Mouse (Mus musculus) large intestine, adult 2 months (tissue): Measurements from ENCODE around the gene Olfr332. TPM values are rescaled to one million over a fixed set of nuclear protein-coding genes. Genes with fewer than 3 reads are reported as not detected.
"Not testable (repeated sequence)": the region's sequence is repeated elsewhere in the genome, so short reads cannot be mapped to it uniquely, and the experiment has no call there.

Experiments
- DNase-seq: peaks from one replicate; pipeline ENCODE4 v3.0.0-alpha.2; 2012; ENCODE audit warnings: low read depth, low spot score
- WGBS: fragments of 180-500 bp; shearing (Covaris S2); methylation state at CpG from one replicate; pipeline ENCODE4 v1.1.7; 2018; 5-methylcytosine and 5-hydroxymethylcytosine counted together
- polyA plus RNA-seq: library from polyadenylated mRNA; depleted of rRNA; stranded (reverse); fragments of >200 nt; gene quantifications from 2 replicates; pipeline ENCODE4 v1.2.3, GENCODE M21; 2012; rRNA removed

Olfr332 gene
- polyA plus RNA-seq: not detected in 2 replicates

DNA sequence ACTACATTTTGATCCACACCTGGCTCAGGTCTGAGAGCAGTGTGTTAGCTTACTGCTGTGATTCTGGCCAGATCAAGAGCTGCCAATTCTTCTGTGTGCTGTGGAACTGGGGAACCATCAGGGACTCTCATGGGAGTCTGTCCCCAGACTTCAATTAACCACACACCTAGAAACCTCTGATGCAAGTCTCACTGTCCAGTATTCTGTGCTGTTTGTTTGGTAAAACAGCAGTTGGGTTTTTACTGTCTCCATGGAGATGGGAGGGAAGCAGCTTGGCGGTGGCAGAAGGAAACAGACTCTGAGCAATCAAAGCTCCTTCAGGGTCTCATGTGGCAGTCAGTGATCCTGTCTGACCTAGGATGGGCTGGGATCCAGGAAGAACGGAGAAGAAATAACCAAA, at the start of gene Olfr332:
TSS of gene Olfr332 (minus strand) at position 101 of the 400 bp plus-strand sequence.
- no peak for DNase-seq
- WGBS: 38% methylated on average over 2 of the region's 2 CpGs

DNA sequence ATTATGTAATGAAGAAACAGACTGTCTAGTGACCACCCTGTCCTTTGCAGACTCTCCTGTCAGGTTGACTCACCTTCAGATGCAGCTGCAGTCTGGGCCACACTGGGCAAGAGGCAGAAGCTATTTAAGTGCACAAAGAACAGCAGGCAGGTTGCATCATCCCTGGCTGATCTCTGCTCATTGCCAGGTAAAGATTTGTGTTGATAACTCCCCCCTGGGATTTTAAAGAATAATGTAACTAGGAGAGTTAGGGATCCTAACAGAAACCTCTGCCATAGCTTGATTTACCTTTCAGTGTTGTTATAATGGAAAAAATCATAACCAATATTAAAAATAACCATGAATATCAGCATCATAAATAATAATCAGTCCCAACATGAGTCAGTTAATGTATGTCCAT, 42.4 kb upstream of the Olfr332 start, which contains the start of gene Olfr330:
TSS of gene Olfr330 (minus strand) at position 101 of the 400 bp plus-strand sequence.
- DNase-seq: not testable (repeated sequence)

DNA sequence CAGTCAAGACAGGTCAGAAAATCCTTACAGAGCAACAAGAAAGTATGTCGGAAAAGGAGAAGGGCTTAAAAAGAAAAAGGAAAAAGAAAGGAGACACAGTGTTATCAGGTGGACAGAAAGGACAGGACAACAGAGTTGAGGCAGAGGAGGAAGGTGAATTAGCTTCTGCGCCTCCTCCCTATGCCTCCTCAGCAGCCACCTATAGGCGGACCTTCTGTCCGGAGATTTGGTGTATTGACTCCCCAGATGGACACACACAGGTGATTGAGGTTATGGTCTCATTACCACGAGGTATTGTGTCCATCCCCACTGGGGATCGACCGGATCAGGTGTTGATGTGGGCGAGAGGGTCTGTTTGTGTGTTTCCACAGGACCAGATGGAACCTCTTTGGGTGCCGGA, 27.4 kb upstream of the Olfr332 start:
- DNase-seq: not testable (repeated sequence)
- 87% methylated on average over 7 of the region's 9 CpGs for WGBS

DNA sequence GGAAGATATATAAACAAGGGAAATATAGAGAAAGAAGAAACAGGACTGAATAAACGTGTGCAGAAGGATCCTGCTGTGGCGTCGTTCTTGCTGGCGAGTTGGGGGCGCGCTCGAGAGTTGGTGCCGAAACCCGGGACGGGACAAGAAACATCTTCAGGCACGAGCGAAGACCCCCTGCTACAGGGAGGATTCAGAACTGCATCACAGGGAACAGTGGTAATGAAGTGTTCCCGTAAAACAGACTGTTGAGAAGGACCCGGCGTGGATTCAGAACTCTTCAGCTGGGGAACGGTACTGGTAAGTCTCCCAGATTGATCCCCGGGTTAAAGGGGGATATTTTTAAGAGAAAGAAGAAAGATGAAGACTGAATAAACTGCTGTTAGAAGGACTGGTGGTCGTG, 26.6 kb upstream of the Olfr332 start:
- not testable (repeated sequence) for DNase-seq
- 94% methylated on average over 18 of the region's 18 CpGs for WGBS

DNA sequence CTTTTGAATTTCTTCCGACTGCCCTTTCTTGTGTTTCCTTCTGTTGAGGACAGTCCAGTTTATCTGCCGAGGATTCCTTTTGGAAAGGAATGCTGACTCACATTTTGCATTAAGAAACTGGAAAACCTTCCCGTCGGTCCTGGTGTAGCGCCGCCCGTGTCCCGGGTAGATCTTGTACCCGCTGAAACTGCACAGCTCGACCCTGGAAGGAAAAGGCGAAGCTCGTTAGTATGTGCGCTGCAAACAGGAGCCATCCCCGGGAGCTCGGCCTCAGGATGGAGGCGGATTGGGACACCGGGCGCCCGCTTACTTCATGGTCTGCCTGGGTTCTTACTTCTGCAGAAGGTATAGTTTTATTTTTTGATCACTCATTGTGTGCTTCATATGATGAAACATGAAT, 16.7 kb upstream of the Olfr332 start:
- DNase-seq: not testable (repeated sequence)
- WGBS: 84% methylated on average over 19 of the region's 19 CpGs

DNA sequence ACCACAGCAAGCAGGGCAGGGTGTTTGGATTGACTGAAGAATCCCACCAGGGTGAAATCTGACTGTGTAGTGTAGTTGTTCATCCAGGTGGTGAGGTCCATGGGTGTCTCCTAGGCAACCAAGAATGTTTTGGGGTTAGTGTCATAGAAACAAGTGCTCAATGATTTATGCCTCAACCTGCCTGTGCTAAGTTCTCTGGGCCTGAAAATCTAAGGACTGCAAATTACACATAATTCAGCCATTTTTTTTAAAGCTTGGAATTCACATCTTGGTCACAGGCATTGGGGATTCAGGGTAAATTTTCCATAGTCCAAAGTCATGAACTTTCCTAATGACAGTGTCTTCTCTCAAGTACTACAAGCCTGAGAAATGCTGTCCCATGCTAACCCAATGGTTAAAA, 10.1 kb upstream of the Olfr332 start, which contains the start of gene Olfr331:
TSS of gene Olfr331 (minus strand) at position 101 of the 400 bp plus-strand sequence.
- DNase-seq: not testable (repeated sequence)

DNA sequence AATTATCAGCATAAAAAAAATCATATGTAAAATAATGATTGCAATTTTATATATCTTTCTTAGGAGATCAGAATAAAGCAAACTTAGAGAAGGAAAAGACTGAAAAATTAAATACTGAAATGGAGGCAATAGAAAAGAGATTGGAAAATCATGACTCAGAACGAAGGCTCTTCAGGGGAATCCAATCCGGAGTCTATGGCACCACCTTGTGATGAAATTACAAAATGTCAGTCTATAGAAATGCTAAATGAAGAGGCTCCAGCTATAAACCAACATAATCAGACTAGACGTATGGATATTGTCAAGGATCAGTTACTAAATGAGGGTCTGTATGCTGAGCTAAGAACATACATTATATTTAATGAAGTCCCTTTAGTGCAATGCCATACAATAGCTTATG, 6.9 kb upstream of the Olfr332 start:
- peak; percentile 29 for DNase-seq
- 20% methylated on average over 3 of the region's 3 CpGs for WGBS

DNA sequence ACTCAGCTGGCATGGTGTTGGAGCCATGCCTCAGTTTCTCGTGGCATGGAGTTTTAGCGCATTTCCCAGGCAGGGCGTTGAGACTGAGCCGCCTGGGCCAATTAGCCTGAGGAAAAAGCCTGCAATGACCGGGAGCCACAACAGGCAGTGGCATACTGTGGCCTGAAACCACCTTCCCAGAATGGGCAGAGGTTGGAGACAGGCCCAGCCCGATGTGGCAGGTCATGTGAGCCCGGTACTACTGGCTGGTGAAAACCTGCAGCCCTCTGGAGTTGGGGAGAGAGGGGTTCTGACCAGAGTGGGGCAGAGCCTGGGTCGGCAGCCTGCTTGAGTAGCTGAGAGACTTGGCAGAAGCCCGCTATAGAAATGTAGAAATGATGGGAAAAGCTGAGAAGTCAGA, 6.4 kb upstream of the Olfr332 start:
- no peak for DNase-seq
- WGBS: 76% methylated on average over 9 of the region's 9 CpGs

DNA sequence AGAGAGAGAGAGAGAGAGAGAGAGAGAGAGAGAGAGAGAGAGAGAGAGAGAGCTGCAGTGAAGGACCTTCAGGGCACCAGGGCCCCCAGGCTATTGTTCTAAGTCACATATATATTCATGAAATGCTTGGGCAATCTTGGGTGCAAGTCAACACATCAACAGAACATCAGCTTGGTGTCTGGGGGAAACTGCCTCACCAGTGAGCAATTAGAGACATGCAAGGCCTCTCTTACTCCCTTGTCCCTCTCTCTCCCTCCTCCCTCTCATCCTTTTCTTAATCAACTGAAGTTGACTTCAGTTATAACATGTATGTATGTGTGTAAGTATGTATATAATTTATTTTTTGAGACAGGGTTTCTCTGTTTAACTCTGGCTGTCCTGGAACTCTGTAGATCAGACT, 30.2 kb downstream of the Olfr332 start, which contains the start of gene Olfr30:
TSS of gene Olfr30 (minus strand) at position 101 of the 400 bp plus-strand sequence.
- DNase-seq: no peak

DNA sequence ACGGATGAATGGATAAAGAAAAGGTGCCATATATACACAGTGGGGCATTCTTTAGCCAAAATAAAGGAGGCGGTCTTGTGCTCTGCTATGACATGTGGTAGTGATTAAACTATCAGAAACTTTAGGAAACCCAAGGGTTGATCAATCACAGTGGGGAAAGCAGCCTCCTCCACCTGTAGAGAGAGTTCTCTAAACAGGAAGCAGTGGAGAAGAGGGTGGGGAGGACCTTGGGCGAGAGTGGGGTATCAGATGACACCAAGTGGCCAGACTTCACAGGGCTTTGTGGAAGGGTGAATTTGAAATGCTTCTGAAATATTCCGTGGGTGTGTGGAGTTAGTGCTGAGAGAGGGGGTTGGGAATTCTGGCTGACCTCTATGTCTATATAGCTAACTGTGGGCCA, 38.8 kb downstream of the Olfr332 start:
- DNase-seq: no peak
- WGBS: 57% methylated on average over 4 of the region's 4 CpGs

DNA sequence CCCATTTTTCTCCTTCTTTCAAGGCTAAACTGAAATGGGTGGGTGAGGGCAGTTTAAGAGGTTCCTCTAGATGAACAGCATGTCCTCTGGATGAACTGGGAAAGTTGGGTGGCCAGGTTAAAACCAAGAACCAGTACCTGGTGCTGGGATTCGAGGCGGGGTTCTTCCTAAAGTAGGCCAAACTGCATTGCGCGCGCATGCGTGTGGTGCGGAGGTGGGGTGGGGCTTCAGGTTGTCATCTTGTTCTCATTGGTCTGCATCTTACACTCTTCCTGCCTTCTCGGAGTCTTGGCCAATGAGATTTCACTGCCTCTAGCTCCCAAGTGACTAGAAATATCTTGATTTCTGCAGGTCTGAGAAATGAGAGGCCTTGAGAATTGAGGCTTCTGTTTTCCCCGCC, 39.6 kb downstream of the Olfr332 start, which contains the start of gene Lypd9:
TSS of gene Lypd9 (minus strand) at position 165 of the 400 bp plus-strand sequence.
- DNase-seq: no peak
- WGBS: 97% methylated on average over 9 of the region's 9 CpGs

Other genes with a start within 250 kb of the Olfr332 start
- gene 4930438A08Rik, start 217.8 kb downstream of the Olfr332 start, polyA plus RNA-seq: 0.09 and 0.19 TPM in 2 replicates
- 24.8 and 28.7 TPM in 2 replicates for gene Zfp692, start 185.5 kb downstream of the Olfr332 start, polyA plus RNA-seq
- gene Zfp672, start 162.2 kb downstream of the Olfr332 start, polyA plus RNA-seq: 16.6 and 20.8 TPM in 2 replicates
- 26.7 and 27.6 TPM in 2 replicates for gene Sh3bp5l, start 161.8 kb downstream of the Olfr332 start, polyA plus RNA-seq
- gene Lypd8, start 113.5 kb downstream of the Olfr332 start, polyA plus RNA-seq: 6,429 and 6,795 TPM in 2 replicates
- 19.1 and 114 TPM in 2 replicates for gene 1810065E05Rik, start 71.4 kb downstream of the Olfr332 start, polyA plus RNA-seq
- not detected in 2 replicates for gene Gm12253, start 60.0 kb downstream of the Olfr332 start, polyA plus RNA-seq
- gene Lypd9, start 39.6 kb downstream of the Olfr332 start, polyA plus RNA-seq: not detected in 2 replicates
- not detected in 2 replicates for gene Olfr30, start 30.3 kb downstream of the Olfr332 start, polyA plus RNA-seq
- gene Olfr331, start 10.0 kb upstream of the Olfr332 start, polyA plus RNA-seq: not detected in 2 replicates
- not detected in 2 replicates for gene Olfr330, start 42.3 kb upstream of the Olfr332 start, polyA plus RNA-seq
- gene Olfr329-ps, start 53.9 kb upstream of the Olfr332 start, polyA plus RNA-seq: not detected in 2 replicates
- not detected in 2 replicates for gene Olfr328, start 63.1 kb upstream of the Olfr332 start, polyA plus RNA-seq
- gene Olfr224, start 78.0 kb upstream of the Olfr332 start, polyA plus RNA-seq: not detected in 2 replicates
- gene Olfr325, start 85.2 kb upstream of the Olfr332 start, polyA plus RNA-seq: not detected in 2 replicates
- not detected in 2 replicates for gene Olfr324, start 102.6 kb upstream of the Olfr332 start, polyA plus RNA-seq
- 166 and 238 TPM in 2 replicates for gene 2210407C18Rik, start 123.5 kb upstream of the Olfr332 start, polyA plus RNA-seq
- gene Olfr323, start 137.9 kb upstream of the Olfr332 start, polyA plus RNA-seq: 0.43 TPM in 1 of 2 replicates, not detected in the other
- gene Trim58, start 147.9 kb upstream of the Olfr332 start, polyA plus RNA-seq: 0.09 and 0.10 TPM in 2 replicates
- not detected in 2 replicates for gene Olfr322, start 166.2 kb upstream of the Olfr332 start, polyA plus RNA-seq
- not detected in 2 replicates for gene Olfr320, start 188.5 kb upstream of the Olfr332 start, polyA plus RNA-seq
- not detected in 2 replicates for gene Olfr319, start 206.6 kb upstream of the Olfr332 start, polyA plus RNA-seq
- gene Olfr318, start 231.5 kb upstream of the Olfr332 start, polyA plus RNA-seq: not detected in 2 replicates
- not detected in 2 replicates for gene Olfr317, start 246.7 kb upstream of the Olfr332 start, polyA plus RNA-seq